Mouse (Mus musculus) inflammation-experienced regulatory T-cells (primary cell): ENCODE data around the gene Kif12. TPM values are rescaled to one million over a fixed set of nuclear protein-coding genes. Genes with fewer than 3 reads are reported as not detected.

Experiments
- polyA plus RNA-seq, 2 experiments: library from polyadenylated mRNA; unstranded; fragments of 100-300 nt; shearing (Covaris generic); gene quantifications; one replicate each; pipeline ENCODE4 v1.2.1; 2017

The Kif12 gene
- under 1 TPM in 1 of 2 experiments, not detected in 1; 0.17 TPM for polyA plus RNA-seq

GRCm38 (mm10) chr4:63171969-63172685 is at the start of gene Kif12:
TSS of gene Kif12 (minus strand) at chr4:63172131.

DNA sequence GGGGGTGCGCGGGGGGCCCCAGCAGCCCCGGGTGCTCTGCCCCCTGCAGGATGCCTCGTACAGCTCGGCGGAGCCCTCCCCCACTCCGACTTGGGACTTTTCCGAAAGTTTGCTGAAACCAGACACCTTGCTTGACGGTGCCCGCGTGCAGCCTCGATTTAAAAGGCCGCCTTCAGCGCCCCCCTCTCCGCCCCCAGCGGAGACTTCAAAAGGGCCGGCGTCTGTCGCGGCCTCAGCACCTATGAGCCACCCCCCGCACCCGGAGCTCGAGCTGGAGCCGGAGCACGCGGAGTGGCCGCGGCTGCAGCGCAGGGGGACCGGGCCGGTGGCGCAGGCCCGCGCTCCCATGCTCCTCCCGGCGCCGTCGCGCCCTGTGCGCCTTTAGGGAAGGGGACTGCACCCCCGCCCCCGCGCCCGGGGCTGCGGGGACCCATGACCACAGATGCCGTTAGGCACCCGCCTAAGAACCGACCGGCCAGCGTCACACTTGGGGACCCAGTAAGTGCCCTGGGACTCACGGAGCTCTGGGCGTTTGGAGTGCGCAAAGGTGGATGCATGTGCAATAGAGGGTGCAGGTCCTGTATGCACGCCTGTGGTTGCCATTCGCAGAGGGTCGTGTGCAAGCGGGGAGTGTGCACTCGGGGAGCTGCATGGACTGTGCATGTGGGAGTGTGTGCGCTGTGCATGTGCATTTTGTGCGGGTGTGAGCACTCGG is 42.1 kb upstream of the Kif12 start, which contains the start of gene Col27a1:
Gene Col27a1, plus strand, starts transcription at position 98 of the 715 bp plus-strand sequence.

GRCm38 (mm10) chr4:63154699-63155098 is 17.2 kb downstream of the Kif12 start, which contains the start of gene Ambp:
TSS of gene Ambp (minus strand) at chr4:63154799.

Other genes with a start within 250 kb of the Kif12 start
- gene Zfp618, start 206.6 kb downstream of the Kif12 start, polyA plus RNA-seq, result under 1 TPM; 0.17 to 0.77 TPM
- under 1 TPM; 0.12 to 0.29 TPM for gene Ambp, start 17.3 kb downstream of the Kif12 start, polyA plus RNA-seq
- 1 to 10 TPM in 1 of 2 experiments, under 1 TPM in 1; 0.81 to 5.5 TPM for gene Col27a1, start 41.9 kb upstream of the Kif12 start, polyA plus RNA-seq
- not detected for gene Orm1, start 172.4 kb upstream of the Kif12 start, polyA plus RNA-seq
- gene Orm3, start 184.0 kb upstream of the Kif12 start, polyA plus RNA-seq, result under 1 TPM; 0.41 to 0.50 TPM
- under 1 TPM in 1 of 2 experiments, not detected in 1; 0.61 TPM for gene Orm2, start 190.3 kb upstream of the Kif12 start, polyA plus RNA-seq
- 100 to 1,000 TPM; 370 to 465 TPM for gene Akna, start 231.2 kb upstream of the Kif12 start, polyA plus RNA-seq